Mouse (Mus musculus): ENCODE measurements around the gene Csf2rb2.

The Csf2rb2 gene

DNA sequence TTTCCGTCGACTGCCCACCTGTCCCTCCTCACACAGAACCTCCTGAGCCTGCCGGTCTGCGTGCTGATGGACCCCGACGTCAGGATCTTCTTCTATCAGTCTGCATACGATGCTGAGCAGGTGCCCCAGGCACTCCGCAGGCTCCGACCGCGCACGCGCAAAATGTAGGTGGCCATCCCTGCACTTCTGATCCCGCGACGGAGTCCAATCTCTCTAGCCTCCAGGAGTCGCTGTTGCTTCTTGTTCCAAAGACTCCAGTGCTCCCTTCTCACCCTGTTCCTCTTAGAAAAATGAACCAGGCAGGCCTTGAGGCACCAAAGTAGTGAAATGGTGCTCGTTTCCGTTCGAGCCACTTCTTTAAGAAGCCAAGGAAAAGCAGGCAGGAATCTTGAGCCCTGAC lies 50.8 kb downstream of the Csf2rb2 start:
- DNase-seq = peak; percentile 54

DNA sequence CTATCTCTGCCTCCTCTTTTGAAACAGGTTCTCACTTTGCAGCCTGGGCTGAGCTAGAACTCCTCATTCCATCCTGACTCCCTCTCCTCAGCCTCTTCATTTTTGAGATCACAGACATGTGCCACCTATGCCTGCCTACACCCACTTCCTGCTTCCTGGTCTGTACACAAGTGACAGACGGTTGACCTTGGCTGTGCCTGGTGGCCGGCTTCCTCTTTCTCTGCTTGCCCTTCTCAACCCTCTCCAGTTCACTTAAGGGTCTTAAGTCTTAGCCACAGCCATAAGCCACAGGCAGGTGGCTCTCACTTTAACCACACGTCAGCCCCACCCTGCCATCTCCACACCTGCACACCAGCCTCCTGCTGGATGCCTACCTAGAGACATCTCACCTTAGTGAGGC lies 57.1 kb downstream of the Csf2rb2 start:
- no peak for DNase-seq

DNA sequence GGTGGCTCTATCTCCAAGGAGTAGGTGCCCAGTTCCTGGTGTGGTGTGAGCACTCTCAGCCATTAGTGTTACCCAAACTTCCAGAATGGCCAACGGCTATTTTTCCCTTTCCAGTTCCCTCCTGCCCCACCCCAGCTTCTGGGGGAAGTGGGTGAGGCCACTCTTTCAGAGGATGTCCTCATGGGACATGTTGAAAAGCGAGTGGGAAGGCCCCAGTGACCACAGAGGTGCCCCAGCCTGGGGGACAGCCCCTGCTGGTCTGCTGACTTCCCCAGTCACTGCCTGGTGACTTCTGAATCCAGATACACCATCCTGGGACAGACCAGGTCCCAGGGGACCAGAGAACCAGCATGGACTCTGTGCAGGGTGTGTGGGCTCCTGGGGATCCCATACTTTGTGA lies 57.9 kb downstream of the Csf2rb2 start:
- no peak for DNase-seq

DNA sequence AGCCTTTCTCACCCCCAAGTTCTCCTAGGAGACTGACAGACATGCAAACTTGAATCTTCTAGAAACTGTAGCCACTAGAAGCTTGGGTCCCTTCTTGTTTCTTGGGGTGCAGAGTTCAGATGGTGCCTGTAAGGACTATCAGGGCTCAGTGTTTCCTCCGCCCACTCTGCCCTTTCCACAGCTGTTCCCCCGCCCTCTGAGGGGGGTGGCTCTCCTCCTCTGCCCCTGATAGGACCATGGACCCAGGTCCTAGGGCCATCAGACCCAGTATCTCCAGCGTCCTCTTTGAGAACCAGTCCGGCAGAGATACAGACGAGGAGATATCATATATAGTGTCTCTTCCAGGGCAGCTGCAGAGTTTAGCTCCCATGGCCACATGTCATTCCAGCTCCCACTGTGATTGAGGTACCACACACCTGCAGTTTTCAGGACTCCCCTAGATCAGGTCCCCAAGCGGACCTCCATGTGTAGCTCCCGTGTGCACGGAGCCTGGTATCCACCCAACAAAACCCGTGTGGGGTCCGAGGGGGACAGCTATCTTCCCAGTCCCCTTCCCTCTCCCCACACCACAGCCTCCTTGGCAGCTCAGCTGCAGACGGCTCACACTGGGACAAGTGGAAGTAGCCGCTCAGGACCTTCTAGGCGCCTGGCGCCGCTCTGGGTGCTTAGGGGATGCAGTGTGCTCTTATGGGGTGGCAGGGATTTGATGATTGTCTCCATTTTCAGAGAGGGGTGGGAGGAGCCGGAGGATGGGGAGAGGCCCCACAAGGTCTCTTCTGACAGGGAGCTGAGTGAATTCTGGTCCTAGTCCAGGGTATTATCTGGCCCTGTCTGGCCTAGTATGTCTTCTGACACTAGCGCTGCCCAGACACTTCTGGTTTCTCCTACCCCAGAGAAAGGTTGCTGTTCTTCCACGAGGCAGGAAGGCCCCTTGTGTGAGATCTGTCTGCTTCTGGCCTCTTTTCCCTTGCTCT lies 59.1 kb downstream of the Csf2rb2 start:
- DNase-seq = no peak

DNA sequence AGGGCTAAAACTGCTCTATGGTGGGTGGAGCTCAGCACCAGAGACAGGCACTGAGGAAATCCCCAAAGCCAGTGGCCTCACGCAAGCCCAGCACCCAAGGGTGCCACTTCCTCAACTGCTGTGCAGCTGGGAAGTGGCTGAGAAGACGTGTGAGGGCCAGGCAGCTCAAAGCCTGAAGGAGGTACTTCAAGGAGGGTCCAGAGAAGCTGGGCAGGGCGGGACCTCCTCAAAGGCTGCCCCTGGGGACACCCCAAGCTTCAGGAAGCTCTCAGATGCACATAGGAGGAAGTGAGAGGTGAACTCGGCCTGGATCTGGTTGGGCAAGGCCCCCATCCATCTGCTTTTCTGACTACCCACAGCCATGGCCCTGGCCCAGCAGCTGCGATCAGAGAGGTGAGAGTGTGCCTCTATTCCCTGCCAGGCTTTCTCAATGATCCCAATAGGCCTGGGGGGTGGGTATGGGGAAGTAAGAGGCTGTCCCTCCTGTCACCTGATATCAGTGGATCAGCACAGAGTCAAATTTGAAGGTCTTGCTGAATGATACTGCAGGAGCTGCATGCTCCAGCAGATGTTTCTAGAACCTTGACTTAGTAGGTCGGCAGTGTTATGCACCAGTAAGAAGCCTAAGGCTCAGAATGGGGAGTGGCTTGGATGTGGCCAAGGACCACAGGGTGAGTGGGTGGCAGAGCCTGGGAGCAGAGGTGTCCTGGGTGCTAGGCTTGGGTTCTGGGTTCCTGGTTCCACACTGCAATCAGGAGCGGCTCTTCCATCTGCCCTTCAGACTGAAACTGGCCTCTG lies 60.6 kb downstream of the Csf2rb2 start, which contains the start of gene Ncf4:
Gene Ncf4 (plus strand): TSS at position 107 of the 798 bp plus-strand sequence.
- peak; percentile 37 for DNase-seq

DNA sequence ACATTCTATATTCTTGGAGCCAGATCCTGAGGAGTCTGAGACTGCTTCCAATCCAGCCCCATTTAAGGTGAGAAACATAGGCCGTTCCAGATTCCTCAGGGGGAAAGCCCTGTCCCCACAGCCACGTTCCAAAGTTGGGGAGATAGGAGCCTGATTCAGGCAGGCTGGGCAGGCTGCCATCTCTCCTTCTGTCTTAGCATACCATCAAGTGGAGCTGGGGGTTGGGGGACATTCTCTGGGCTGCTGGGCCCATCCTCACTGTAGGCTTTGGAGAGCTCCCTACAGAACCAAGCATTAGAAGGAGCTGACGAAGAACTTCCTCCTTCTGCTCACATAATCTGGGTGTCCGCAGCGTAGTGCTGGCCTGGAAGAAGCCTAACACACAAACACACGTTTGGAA lies 61.7 kb downstream of the Csf2rb2 start:
- DNase-seq = no peak

DNA sequence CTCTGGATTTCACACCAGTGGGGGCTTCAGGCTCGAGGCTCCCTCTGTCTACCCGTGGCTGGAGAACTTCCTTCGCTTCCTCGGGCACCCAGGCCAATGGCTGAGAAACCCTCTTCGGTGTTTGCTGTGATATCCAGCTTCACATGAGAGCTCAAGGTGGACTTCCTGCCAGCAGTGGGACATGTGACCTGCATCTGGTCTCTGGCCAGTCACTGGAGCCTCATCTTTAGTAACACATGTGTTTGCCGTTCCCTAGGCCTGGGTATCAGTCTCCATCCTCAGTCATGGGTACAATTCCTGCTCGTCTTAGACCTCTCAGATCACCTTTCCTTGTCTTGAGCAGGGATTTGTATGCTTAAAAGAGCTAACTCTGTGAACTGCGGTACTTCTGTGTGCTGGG lies 62.5 kb downstream of the Csf2rb2 start:
- DNase-seq = no peak

DNA sequence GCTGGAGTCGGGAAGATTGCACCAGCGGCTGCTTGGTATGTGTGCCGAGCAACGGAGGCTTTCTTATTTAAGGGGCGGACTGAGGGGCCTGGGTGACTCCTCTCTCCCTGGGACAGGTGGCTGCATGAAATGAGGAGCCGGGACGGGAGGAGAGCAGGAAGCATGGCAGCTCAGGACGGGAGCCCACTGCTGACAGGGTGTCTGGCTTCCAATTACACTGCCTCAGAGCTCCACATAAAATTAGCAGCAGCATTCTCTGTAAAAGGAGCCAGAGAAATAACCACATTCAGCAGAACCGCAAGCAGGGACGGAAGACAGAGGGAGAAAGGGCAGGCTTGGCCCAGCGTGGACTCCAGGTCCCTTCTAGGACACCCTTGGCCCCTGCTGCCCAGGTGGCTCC lies 64.2 kb downstream of the Csf2rb2 start:
- DNase-seq = no peak

DNA sequence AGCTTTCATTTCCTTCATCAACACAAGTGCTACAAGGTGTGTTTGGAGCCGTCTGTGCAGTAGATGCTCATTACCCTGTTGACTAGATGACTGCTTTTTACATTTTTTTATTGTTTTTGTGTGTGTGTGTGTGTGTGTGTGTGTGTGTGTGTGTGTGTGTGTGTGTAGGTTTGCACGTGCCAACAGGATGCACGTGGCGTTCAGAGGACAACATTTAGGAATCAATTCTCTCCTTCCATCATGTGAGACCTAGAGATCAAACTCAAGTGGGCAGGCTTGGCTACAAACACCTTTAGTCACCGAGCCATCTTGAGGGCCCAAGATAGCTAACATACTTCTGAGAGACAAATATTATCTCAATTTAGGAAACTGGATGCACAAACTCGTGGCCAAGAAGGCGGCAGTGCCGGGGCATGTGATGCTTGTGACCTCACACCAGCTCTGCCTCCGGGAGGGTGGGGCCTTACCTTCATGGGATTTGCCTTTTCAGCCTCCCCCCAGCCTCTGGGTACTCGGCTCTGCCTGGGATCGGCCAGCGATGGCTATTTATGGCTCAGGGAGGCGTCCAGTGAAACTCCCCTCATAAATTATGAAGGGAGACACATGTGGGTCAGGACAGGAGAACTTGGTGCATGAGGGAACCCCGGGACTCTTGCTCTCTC lies 65.4 kb downstream of the Csf2rb2 start:
- no peak for DNase-seq

DNA sequence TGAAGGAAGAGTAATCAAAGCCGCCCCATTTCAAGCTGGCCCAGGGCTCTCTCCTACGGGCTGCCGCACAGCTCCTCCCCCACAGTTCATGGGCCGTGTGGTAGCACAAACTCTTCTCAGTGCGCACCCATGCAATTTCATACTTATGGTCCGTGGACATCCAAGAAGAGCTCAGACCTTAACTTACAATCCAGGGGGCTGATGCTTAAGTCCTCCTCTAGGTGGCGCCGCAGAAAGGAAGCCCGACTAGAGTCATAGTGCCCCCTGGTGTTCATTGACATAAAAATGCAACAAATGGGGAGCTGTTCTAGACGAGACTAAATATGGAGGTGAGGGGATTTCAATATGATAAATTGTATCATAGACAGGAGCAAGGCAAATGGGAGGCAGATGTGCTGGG lies 66.1 kb downstream of the Csf2rb2 start:
- DNase-seq = peak; percentile 69

DNA sequence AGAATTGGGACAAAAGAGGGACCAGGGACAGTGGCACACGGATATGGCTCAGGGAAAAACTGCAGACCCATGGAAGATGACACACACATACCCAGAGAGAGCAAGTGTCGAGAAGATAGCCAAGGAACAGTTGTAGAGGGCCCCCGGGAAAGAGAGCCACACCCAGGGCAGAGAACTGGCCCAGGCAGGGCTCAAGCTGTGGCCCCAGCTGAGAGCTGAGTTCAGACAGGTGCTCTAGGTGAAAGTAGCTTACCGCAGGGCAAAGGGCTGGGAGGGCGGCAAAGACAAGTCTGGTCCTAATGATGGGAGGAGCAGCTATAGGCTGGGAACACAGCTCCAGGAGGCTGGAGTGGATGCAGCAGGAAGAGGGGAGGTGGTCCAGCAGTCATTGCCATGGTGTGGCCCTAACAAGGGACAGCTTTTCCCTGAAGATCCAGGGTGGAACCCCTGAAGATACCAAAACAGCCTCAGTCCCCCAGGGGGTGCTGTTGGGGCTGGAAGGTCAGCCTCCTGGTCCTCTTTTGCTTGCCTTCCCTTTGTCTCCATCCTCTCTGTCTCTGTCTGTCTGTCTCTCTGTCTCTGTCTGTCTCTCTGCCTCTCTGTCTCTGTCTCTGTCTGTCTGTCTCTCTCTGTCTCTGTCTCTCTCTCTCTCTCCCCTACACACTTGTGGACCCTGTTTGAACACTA lies 70.6 kb downstream of the Csf2rb2 start:
- no peak for DNase-seq
